Mouse (Mus musculus) retina, embryonic 14.5 days (tissue): ENCODE data around the gene Nat9.

ENCODE experiments used
- DNase-seq: peaks from one replicate; pipeline ENCODE4 v3.0.0-alpha.2; 2015; ENCODE audit warnings: low spot score

The Nat9 gene

DNA sequence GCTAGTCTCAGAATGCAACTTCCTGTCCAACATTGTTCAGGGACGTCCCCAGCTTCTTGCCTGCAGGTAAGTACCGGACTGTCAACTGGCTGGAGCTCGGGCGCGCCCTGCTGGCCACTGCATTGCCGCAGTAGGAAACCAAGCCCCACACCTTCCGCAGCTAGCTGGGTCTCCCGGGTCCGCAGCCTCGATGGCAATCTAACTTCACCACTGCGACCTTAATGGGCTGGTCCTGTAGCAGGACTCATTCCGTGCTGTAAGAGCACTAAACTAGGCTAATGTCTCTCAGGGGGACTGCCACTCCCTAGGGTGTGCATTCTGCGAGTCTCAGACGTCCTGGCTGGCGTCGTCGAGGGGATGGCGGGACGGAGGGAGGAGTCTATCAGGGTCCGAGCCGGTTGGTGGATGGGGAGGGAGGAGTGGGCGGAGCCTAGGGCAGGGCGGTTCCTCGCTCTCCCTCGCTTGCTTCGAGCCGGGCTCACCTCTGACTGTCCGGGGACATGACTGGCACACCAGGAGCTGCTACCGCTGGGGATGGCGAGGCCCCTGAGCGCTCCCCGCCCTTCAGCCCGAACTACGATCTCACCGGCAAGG is 33.9 kb downstream of the Nat9 start:
- peak; percentile 80 for DNase-seq

DNA sequence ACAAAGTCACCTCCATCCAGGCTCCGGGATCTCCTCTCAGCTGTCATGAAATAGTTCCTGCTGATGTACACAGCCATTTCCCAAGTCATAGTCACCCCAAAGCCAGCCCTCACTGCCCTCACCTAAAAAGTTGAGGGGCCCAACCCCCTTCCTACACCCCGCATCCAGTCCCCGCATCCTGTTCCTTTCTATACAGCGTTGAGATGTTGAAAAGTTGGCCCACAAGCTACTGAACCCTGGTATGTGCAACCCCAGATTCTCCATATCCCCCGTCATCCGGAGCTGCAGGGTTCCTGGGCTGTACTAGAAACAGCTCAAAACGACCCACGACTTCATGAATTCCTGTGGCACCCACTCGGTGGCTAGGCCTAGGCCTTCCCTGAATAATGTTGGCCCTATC is 34.6 kb downstream of the Nat9 start:
- no peak for DNase-seq

GRCm38 (mm10) chr11:115151755-115152429 is 35.8 kb downstream of the Nat9 start:
- DNase-seq: peak; percentile 91

- no peak for DNase-seq
Observed at GRCm38 (mm10) chr11:115150741-115151254, 36.9 kb downstream of the Nat9 start.

GRCm38 (mm10) chr11:115147813-115148212 is 39.8 kb downstream of the Nat9 start:
- no peak for DNase-seq

GRCm38 (mm10) chr11:115141970-115142369 is 45.7 kb downstream of the Nat9 start:
- no peak for DNase-seq

- DNase-seq: no peak
Observed at GRCm38 (mm10) chr11:115138597-115139262, 48.9 kb downstream of the Nat9 start.

GRCm38 (mm10) chr11:115133800-115134199 is 53.9 kb downstream of the Nat9 start, which contains the start of gene Cd300lf:
Gene Cd300lf, minus strand, starts transcription at chr11:115133992.
- DNase-seq: no peak
